Mouse (Mus musculus): ENCODE data around the gene Efcab2. TPM values are rescaled to one million over a fixed set of nuclear protein-coding genes. Genes with fewer than 3 reads are reported as not detected.

The Efcab2 gene
- polyA plus RNA-seq, 1 experiment from 2014 or later, result 10.7 TPM

DNA sequence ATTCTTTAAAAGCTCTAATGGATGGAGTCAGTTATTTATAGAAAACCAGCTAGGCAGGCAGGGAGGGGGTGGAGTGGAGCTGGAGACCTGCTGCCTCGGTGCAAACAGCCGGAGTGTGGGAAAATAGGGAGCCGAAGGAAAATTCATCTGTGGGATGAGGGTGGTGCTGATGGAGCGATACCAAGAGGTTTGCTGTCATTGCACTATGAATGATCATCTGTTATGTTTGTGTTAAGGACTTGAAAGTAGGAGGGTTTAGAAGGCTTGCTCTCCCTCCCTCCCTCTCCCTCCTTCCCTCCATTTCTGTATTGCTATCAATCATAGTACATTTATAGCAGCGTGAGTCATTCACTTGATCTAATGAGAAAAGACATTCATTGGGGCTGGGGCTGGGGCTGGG, 80.9 kb downstream of the Efcab2 start:
- Histone ChIP-seq H3K9ac (replicated peaks) (no peak overlapping the region), H3K36me3 (no peaks in the 10 kb centered on the region), H3K27ac (replicated peaks) (no peak overlapping the region), H3K9me3 (replicated peaks) (no peaks in the 10 kb centered on the region), H3K4me3 (replicated peaks) (no peak overlapping the region), H3K4me1 (no peaks in the 10 kb centered on the region), H3K27me3 (replicated peaks) (no peaks in the 10 kb centered on the region), H3K4me2 (no peak overlapping the region)
- 65% methylated on average over 5 of the region's 5 CpGs for WGBS
- ATAC-seq (ENCODE audit: low FRiP score), result no peak

GRCm38 (mm10) chr1:178489127-178489526, 83.2 kb downstream of the Efcab2 start:
- Histone ChIP-seq H3K4me1 (no peaks in the 10 kb centered on the region), H3K4me3 (replicated peaks) (no peak overlapping the region), H3K9ac (replicated peaks) (no peak overlapping the region), H3K36me3 (no peaks in the 10 kb centered on the region), H3K27ac (replicated peaks) (no peak overlapping the region), H3K9me3 (replicated peaks) (no peaks in the 10 kb centered on the region), H3K27me3 (replicated peaks) (no peaks in the 10 kb centered on the region), H3K4me2 (no peak overlapping the region)
- ATAC-seq (ENCODE audit: low FRiP score), result no peak
- 29% methylated on average over 3 of the region's 3 CpGs for WGBS

DNA sequence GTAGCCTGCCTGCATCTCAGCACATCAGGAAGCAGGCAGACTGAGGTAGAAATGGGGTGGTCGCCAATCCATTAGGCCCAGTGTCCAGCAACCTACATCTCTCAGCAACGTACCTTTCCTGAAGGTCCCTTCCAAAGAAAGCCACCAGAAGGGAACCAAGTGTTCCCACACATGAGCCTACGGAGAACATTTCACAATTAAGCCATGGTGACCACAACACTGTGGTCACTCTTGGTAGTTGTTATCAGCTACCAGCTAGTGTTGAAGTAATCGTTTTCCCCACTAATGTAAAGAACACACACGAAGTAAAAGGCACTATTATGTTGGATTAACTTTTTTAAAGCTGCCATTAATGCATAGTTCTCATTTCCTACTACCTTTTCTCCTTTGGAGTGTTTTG, 85.8 kb downstream of the Efcab2 start:
- Histone ChIP-seq H3K9me3 (replicated peaks) (no peaks in the 10 kb centered on the region), H3K4me1 (no peaks in the 10 kb centered on the region), H3K27ac (replicated peaks) (no peak overlapping the region), H3K4me3 (replicated peaks) (no peak overlapping the region), H3K27me3 (replicated peaks) (no peaks in the 10 kb centered on the region), H3K4me2 (no peak overlapping the region), H3K36me3 (no peaks in the 10 kb centered on the region), H3K9ac (replicated peaks) (no peak overlapping the region)
- ATAC-seq (ENCODE audit: low FRiP score), result no peak
- WGBS, result 88% methylated on average over 5 of the region's 5 CpGs

- no peak overlapping the region for H3K9ac ChIP-seq (replicated peaks)
- no peaks in the 10 kb centered on the region for H3K4me1 ChIP-seq
- no peaks in the 10 kb centered on the region for H3K27me3 ChIP-seq (replicated peaks)
- no peak overlapping the region for H3K4me2 ChIP-seq
- H3K4me3 ChIP-seq (replicated peaks), result no peak overlapping the region
- no peak for ATAC-seq (ENCODE audit: low FRiP score)
- no peak overlapping the region for H3K27ac ChIP-seq (replicated peaks)
- no peaks in the 10 kb centered on the region for H3K36me3 ChIP-seq
- WGBS, result 87% methylated on average over 2 of the region's 2 CpGs
- no peaks in the 10 kb centered on the region for H3K9me3 ChIP-seq (replicated peaks)
Measured at GRCm38 (mm10) chr1:178492493-178492892, 86.6 kb downstream of the Efcab2 start.

DNA sequence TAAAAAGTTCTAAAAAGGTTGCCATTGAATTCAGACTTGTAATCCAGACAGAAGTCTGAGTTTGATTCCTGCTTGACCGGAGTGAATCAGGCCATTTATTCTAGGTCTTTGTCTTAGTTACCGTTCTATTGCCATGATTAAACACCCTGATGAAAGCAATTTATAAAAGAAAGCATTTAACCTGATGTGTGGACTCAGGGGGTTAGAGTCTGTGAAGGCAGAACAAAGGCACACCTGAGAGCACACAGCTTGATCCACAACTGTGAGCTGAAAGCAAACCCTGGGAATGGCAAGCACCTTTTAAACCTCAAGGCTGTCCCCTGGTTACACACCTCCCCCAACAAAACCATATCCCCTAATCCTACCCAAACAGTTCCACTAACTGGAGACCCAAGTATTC, 90.3 kb downstream of the Efcab2 start:
- Histone ChIP-seq H3K27ac (replicated peaks) (no peak overlapping the region), H3K9me3 (replicated peaks) (no peaks in the 10 kb centered on the region), H3K4me1 (no peaks in the 10 kb centered on the region), H3K9ac (replicated peaks) (no peak overlapping the region), H3K27me3 (replicated peaks) (no peaks in the 10 kb centered on the region), H3K4me3 (replicated peaks) (no peak overlapping the region), H3K4me2 (no peak overlapping the region), H3K36me3 (no peaks in the 10 kb centered on the region)
- ATAC-seq (ENCODE audit: low FRiP score), result no peak
- 55% methylated on average over 2 of the region's 2 CpGs for WGBS

GRCm38 (mm10) chr1:178496841-178497240, 91.0 kb downstream of the Efcab2 start:
- Histone ChIP-seq H3K36me3 (no peaks in the 10 kb centered on the region), H3K27me3 (replicated peaks) (no peaks in the 10 kb centered on the region), H3K9me3 (replicated peaks) (no peaks in the 10 kb centered on the region), H3K4me3 (replicated peaks) (no peak overlapping the region), H3K27ac (replicated peaks) (no peak overlapping the region), H3K4me1 (no peaks in the 10 kb centered on the region), H3K9ac (replicated peaks) (no peak overlapping the region), H3K4me2 (no peak overlapping the region)
- WGBS, result 62% methylated on average over 1 of the region's 1 CpGs
- no peak for ATAC-seq (ENCODE audit: low FRiP score)

DNA sequence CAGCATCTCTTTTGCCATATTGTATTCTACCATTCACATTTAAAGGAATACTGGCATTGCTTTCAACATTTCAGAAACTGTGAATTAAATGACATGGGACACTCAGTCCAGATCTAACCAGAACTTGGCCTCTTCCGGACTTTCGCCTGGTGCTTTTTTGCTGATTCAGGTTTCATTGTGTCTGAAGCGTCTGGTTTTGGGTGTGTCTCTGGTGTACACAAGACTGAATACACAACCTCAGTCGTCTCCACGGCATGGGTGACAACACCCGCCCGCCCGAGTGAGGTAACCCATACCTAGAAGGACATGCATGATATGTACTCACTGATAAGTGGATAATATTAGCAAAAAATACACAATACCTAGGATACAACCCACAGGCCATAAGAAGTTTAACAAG, 101.1 kb downstream of the Efcab2 start:
- WGBS, result 94% methylated on average over 8 of the region's 8 CpGs
- ATAC-seq (ENCODE audit: low FRiP score), result no peak
- Histone ChIP-seq H3K27me3 (replicated peaks) (no peaks in the 10 kb centered on the region), H3K27ac (replicated peaks) (no peak overlapping the region), H3K4me2 (no peak overlapping the region), H3K9me3 (replicated peaks) (no peaks in the 10 kb centered on the region), H3K9ac (replicated peaks) (no peak overlapping the region), H3K4me3 (replicated peaks) (no peak overlapping the region), H3K4me1 (peaks cover 6% of the 10 kb centered on the region; the same call in 1 of the 2 replicates), H3K36me3 (no peaks in the 10 kb centered on the region)

DNA sequence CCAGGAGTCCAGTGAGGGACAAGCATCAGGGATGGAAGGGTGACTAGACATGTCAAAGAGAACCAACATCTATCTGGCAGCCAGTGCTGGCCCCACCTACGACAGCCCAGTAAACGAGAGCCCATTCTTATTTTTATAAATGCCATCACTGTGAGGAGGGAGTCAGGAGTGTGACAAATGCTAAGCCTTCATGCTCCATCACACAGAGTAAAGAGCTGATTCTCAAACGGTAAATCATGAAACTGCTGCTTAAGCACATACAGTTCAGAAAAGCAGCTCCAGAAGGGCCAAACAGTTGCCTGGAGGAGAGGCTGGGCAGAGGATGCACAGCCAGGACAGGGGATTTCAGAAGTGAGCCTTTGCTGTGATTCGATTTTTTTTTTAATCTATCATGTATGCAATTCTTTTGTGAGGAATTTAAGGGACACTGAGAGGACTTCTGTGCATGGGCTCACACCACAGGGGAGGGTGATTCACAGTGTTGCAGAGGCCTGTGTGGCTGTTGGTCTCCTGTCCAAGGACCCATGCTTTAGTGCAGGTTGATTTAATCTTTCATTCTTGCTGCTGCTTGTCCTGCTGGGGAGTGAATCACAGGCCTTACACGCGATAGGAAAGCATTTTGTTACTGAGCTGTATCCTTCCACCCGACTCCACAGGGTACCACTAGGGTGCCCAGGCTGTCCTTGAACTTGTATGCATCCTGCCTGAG, 106.6 kb downstream of the Efcab2 start:
- WGBS, result 42% methylated on average over 7 of the region's 7 CpGs
- Histone ChIP-seq H3K36me3 (no peaks in the 10 kb centered on the region), H3K4me1 (peaks cover 9% of the 10 kb centered on the region; the same call in 1 of the 2 replicates), H3K9ac (replicated peaks) (no peak overlapping the region), H3K4me2 (no peak overlapping the region), H3K9me3 (replicated peaks) (no peaks in the 10 kb centered on the region), H3K27ac (replicated peaks) (no peak overlapping the region), H3K27me3 (replicated peaks) (no peaks in the 10 kb centered on the region), H3K4me3 (replicated peaks) (no peak overlapping the region)
- ATAC-seq (ENCODE audit: low FRiP score), result no peak; the same call in 1 of the 2 replicates

DNA sequence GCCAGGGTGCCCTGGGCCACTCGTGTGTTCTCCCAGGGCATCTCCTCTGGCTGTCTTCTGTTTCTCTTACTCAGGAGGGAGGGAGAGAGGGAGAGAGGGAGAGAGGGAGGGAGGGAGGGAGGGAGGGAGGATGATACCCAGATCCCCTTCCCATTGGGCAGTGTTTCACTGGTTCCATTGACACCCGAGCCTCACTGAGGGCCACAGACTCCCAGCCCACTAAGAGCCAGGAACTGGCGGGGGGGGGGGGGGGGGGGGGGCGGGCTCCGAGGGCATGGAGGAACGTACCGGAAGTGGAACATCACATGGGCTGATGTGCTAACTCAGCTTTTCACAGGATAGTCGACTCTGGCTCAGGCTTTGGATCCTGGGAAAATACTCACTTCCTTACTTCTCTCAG, 108.1 kb downstream of the Efcab2 start:
- H3K4me3 ChIP-seq (replicated peaks), result no peak overlapping the region
- ATAC-seq (ENCODE audit: low FRiP score), result no peak
- H3K36me3 ChIP-seq, result no peaks in the 10 kb centered on the region
- H3K9me3 ChIP-seq (replicated peaks), result no peaks in the 10 kb centered on the region
- H3K4me2 ChIP-seq, result no peak overlapping the region
- no peak overlapping the region for H3K27ac ChIP-seq (replicated peaks)
- H3K27me3 ChIP-seq (replicated peaks), result no peaks in the 10 kb centered on the region
- peaks cover 12% of the 10 kb centered on the region; the same call in 1 of the 2 replicates for H3K4me1 ChIP-seq
- no peak overlapping the region for H3K9ac ChIP-seq (replicated peaks)
- WGBS, result 65% methylated on average over 5 of the region's 8 CpGs

- H3K4me2 ChIP-seq, result no peak overlapping the region
- no peak overlapping the region for H3K9ac ChIP-seq (replicated peaks)
- no peak overlapping the region for H3K4me3 ChIP-seq (replicated peaks)
- H3K36me3 ChIP-seq, result no peaks in the 10 kb centered on the region
- no peak overlapping the region for H3K27ac ChIP-seq (replicated peaks)
- WGBS, result 91% methylated on average over 2 of the region's 2 CpGs
- peaks cover 12% of the 10 kb centered on the region; the same call in 1 of the 2 replicates for H3K4me1 ChIP-seq
- no peaks in the 10 kb centered on the region for H3K27me3 ChIP-seq (replicated peaks)
- no peak for ATAC-seq (ENCODE audit: low FRiP score)
- no peaks in the 10 kb centered on the region for H3K9me3 ChIP-seq (replicated peaks)
Measured at GRCm38 (mm10) chr1:178515839-178516238, 110.0 kb downstream of the Efcab2 start.

DNA sequence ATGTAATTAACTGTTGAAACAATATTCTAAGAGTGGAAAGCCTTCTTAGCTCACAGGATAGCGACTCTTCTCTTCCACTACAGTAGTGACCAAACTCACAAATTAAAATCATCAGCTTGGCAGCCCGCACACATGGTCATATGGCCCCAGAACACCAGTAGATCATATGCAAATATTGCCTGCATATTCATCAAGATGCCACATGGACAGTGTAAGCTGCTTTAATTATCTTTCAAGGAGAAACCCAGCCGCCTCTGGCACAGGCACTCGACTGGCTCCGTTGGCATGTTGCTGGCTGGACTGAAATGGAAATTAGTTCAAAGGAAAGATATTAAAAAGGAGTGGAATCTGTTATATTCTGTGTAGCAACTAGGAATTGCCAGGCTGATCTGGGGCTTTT, 116.5 kb downstream of the Efcab2 start:
- H3K4me3 ChIP-seq (replicated peaks), result no peak overlapping the region
- H3K4me2 ChIP-seq, result no peak overlapping the region
- no peak overlapping the region for H3K9ac ChIP-seq (replicated peaks)
- no peaks in the 10 kb centered on the region; the same call in 1 of the 2 replicates for H3K27me3 ChIP-seq (replicated peaks)
- H3K9me3 ChIP-seq (replicated peaks), result no peaks in the 10 kb centered on the region
- WGBS, result 40% methylated on average over 5 of the region's 5 CpGs
- H3K27ac ChIP-seq (replicated peaks), result no peak overlapping the region
- no peaks in the 10 kb centered on the region for H3K36me3 ChIP-seq
- H3K4me1 ChIP-seq, result peaks cover 15% of the 10 kb centered on the region
- ATAC-seq (ENCODE audit: low FRiP score), result no peak

GRCm38 (mm10) chr1:178523152-178523551, 117.3 kb downstream of the Efcab2 start:
- no peak overlapping the region for H3K4me2 ChIP-seq
- H3K27ac ChIP-seq (replicated peaks), result no peak overlapping the region
- peaks cover 15% of the 10 kb centered on the region for H3K4me1 ChIP-seq
- no peak overlapping the region for H3K9ac ChIP-seq (replicated peaks)
- no peak for ATAC-seq (ENCODE audit: low FRiP score)
- no peaks in the 10 kb centered on the region for H3K36me3 ChIP-seq
- H3K9me3 ChIP-seq (replicated peaks), result no peaks in the 10 kb centered on the region
- no peaks in the 10 kb centered on the region; the same call in 1 of the 2 replicates for H3K27me3 ChIP-seq (replicated peaks)
- WGBS, result 55% methylated on average over 5 of the region's 5 CpGs
- no peak overlapping the region for H3K4me3 ChIP-seq (replicated peaks)

Data from neural tube, embryonic 15.5 days (tissue).